Comparison of ENCODE assay signal across 9 mouse cellular contexts in the genomic region with DNA sequence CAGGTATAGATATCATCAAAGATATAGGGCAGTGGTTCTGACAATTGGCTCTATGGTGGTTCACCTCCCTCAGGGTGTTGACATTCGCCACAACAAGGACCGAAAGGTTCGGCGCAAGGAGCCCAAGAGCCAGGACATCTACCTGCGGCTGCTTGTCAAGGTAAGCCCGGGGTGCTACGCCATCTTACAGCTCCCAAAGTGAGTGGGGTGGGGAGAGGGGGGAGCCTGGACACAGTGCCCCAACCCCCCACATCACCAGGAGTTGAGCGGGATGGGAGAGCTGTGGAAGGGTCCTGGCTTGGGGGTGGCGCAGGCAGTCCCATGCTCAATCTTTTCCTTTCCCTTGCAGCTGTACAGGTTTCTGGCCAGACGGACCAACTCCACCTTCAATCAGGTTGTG. TPM values are rescaled to one million over a fixed set of nuclear protein-coding genes. Genes with fewer than 3 reads are reported as not detected.
DNase-seq lines count a peak whose midpoint lies in the region; ATAC-seq and TF ChIP-seq lines count a peak whose summit lies in the region.
"Had no signal": no experiment of that assay in that cellular context is flagged by ENCODE, and none has a peak within 500 bp of the region (broad histone marks: within the 10 kb centered on the region; RNA-seq: fewer than 3 reads in every experiment).

No protein-coding gene starts in this region.

- TF ChIP-seq CTCF in thymus, adult 2 months (IDR thresholded peaks at IDR 0.05; ENCODE audit: borderline replicate concordance, control insufficient read depth, extremely low read depth, insufficient read depth, low read length, poor library complexity) = no peak

- WGBS in thymus, adult 2 months = 90% methylated on average over 10 of the region's 10 CpGs
- WGBS in liver, embryonic 11.5 days = 63% methylated on average over 10 of the region's 10 CpGs

- H3K9me3 ChIP-seq in liver, embryonic 11.5 days (ENCODE audit: control insufficient read depth, low read length) = no peaks in the 10 kb centered on the region

- TF ChIP-seq POLR2A in thymus, adult 2 months (IDR thresholded peaks at IDR 0.05; ENCODE audit: control insufficient read depth, extremely low read depth, insufficient read depth, low read length, poor library complexity) = no peak

- DNase-seq in cerebellum, adult 9-10 months = peak; percentile 55
- no peak for DNase-seq in cerebellum, postnatal 25 days
- peak; percentile 18 for DNase-seq in thymus, postnatal 4 days
- DNase-seq in thymus, adult 2 months = no peak
- DNase-seq in liver, embryonic 11.5 days (ENCODE audit: low spot score) = no peak
- no peak for DNase-seq in ovary, postnatal 10 days (ENCODE audit: low spot score)
- no peak for DNase-seq in urinary bladder, postnatal 14 days (ENCODE audit: low spot score)
- DNase-seq in gastrocnemius, adult 8-10 months (ENCODE audit: low spot score in 2 of 2) = no peak
- DNase-seq: cerebellum, adult 11 months had no signal

- H3K4me3 ChIP-seq in thymus, adult 2 months (ENCODE audit: control insufficient read depth, insufficient read depth, low read length) = no peak overlapping the region
- H3K4me3 ChIP-seq in liver, embryonic 11.5 days (ENCODE audit: low read depth, low read length) = peak overlapping the region; percentile 71

- no peaks in the 10 kb centered on the region for H3K27me3 ChIP-seq in thymus, adult 2 months (ENCODE audit: control insufficient read depth, insufficient read depth, low read length)
- H3K27me3 ChIP-seq in liver, embryonic 11.5 days (replicated peaks; ENCODE audit: control insufficient read depth, insufficient read depth, low read length) = no peaks in the 10 kb centered on the region

- H3K27ac ChIP-seq in thymus, adult 2 months (ENCODE audit: control insufficient read depth, insufficient read depth, low read length) = no peak overlapping the region
- H3K27ac ChIP-seq in liver, embryonic 11.5 days (ENCODE audit: low read depth, low read length) = peak overlapping the region; percentile 75

- peaks cover 34% of the 10 kb centered on the region for H3K4me1 ChIP-seq in thymus, adult 2 months (replicated peaks; ENCODE audit: control insufficient read depth, insufficient read depth, low read length)
- H3K4me1 ChIP-seq in liver, embryonic 11.5 days (replicated peaks; ENCODE audit: control insufficient read depth, insufficient read depth, low read length) = peaks cover 37% of the 10 kb centered on the region

- H3K4me2 ChIP-seq in liver, embryonic 11.5 days = peak overlapping the region; percentile 86

- H3K36me3 ChIP-seq in thymus, adult 2 months (ENCODE audit: control insufficient read depth, insufficient read depth, low read length) = peaks cover 19% of the 10 kb centered on the region
- H3K36me3 ChIP-seq in liver, embryonic 11.5 days (ENCODE audit: control insufficient read depth, insufficient read depth, low read length) = peaks cover 39% of the 10 kb centered on the region

- no peak for ATAC-seq in liver, embryonic 11.5 days (replicated peaks; ENCODE audit: low FRiP score)

- peak overlapping the region; percentile 95 for H3K9ac ChIP-seq in liver, embryonic 11.5 days (ENCODE audit: low read depth, low read length)

RNA-seq across cellular contexts. Expression of a gene that starts 1.4 kb away (rescaled TPM):
- polyA plus RNA-seq in thymus, adult 2 months (2012; rRNA removed) = 87.4 and 88.1 TPM in 2 replicates
- 24.2 and 25.6 TPM in 2 replicates for polyA plus RNA-seq in liver, embryonic 11.5 days (2014; fragmentation: Nextera tagmentation; extraction: Ambion mirVana)
- 10 to 100 TPM; 10.6 to 15.0 (median 13.0) TPM for total RNA-seq in gastrocnemius, adult 8-10 months (2022)

RNA-seq across cellular contexts. Expression of a gene that starts 1.8 kb away (rescaled TPM):
- 1.5 and 1.7 TPM in 2 replicates for polyA plus RNA-seq in thymus, adult 2 months (2012; rRNA removed)
- polyA plus RNA-seq in liver, embryonic 11.5 days (2014; fragmentation: Nextera tagmentation; extraction: Ambion mirVana) = 0.77 and 1.1 TPM in 2 replicates
- total RNA-seq in gastrocnemius, adult 8-10 months (2022) = under 1 TPM in 2 of 4 experiments, not detected in 2; 0.10 to 0.38 TPM

RNA-seq across cellular contexts. Expression of a gene that starts 3.9 kb away (rescaled TPM):
- 2,384 and 2,707 TPM in 2 replicates for polyA plus RNA-seq in thymus, adult 2 months (2012; rRNA removed)
- 1,405 and 1,469 TPM in 2 replicates for polyA plus RNA-seq in liver, embryonic 11.5 days (2014; fragmentation: Nextera tagmentation; extraction: Ambion mirVana)
- 100 to 1,000 TPM; 479 to 609 (median 594) TPM for total RNA-seq in gastrocnemius, adult 8-10 months (2022)

RNA-seq across cellular contexts. Expression of a gene that starts 6.4 kb away (rescaled TPM):
- polyA plus RNA-seq in thymus, adult 2 months (2012; rRNA removed) = not detected in 2 replicates
- not detected in 2 replicates for polyA plus RNA-seq in liver, embryonic 11.5 days (2014; fragmentation: Nextera tagmentation; extraction: Ambion mirVana)
- total RNA-seq in gastrocnemius, adult 8-10 months (2022) = not detected

RNA-seq across cellular contexts. Expression of a gene that starts 14.3 kb away (rescaled TPM):
- polyA plus RNA-seq in thymus, adult 2 months (2012; rRNA removed) = 28.2 and 31.3 TPM in 2 replicates
- polyA plus RNA-seq in liver, embryonic 11.5 days (2014; fragmentation: Nextera tagmentation; extraction: Ambion mirVana) = 1.8 and 1.9 TPM in 2 replicates
- 100 to 1,000 TPM in 3 of 4 experiments, 10 to 100 TPM in 1; 69.5 to 173 (median 143) TPM for total RNA-seq in gastrocnemius, adult 8-10 months (2022)

Comparison
In these comparisons a context has a peak if more than half of its experiments do, and no peak if none do; other contexts are left out.
1. DNase-seq: peak in cerebellum, adult 9-10 months (single experiment) and thymus, postnatal 4 days (single experiment); none in cerebellum, postnatal 25 days (0 of 2), thymus, adult 2 months (single experiment), liver, embryonic 11.5 days (single experiment), ovary, postnatal 10 days (single experiment), urinary bladder, postnatal 14 days (single experiment) and gastrocnemius, adult 8-10 months (0 of 2).